Mouse (Mus musculus): ENCODE data around the gene Adgrl2. TPM values are rescaled to one million over a fixed set of nuclear protein-coding genes. Genes with fewer than 3 reads are reported as not detected.

Gene Adgrl2
- total RNA-seq, 2 experiments from 2014 or later = 44.1 to 51.1 TPM

GRCm38 (mm10) chr3:148819323-148820046 is 170.9 kb downstream of the Adgrl2 start:
- no peak for DNase-seq

- DNase-seq = no peak
Observed at GRCm38 (mm10) chr3:148818414-148819105, 171.8 kb downstream of the Adgrl2 start.

- DNase-seq = no peak
Observed at GRCm38 (mm10) chr3:148817491-148817890, 172.9 kb downstream of the Adgrl2 start.

DNA sequence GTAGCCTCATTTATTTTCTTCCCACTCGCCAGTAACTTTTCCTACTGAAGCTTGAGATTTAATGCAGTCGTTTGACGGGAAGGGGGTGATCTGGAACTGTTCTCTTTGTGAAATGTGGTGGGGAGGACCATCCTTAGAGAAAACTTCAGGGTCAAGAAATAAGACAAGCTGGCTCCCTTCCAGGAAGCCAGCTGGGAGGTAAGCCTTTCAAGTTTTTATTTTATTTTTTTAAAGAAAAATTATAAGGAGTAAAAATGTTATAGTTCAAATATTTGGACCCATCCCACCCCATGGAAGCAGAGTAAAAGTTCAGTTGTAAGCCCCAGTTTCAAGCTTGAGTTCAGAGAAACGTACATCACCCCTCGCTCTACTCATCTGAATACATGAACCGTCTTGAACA is 177.2 kb downstream of the Adgrl2 start:
- DNase-seq = no peak

DNA sequence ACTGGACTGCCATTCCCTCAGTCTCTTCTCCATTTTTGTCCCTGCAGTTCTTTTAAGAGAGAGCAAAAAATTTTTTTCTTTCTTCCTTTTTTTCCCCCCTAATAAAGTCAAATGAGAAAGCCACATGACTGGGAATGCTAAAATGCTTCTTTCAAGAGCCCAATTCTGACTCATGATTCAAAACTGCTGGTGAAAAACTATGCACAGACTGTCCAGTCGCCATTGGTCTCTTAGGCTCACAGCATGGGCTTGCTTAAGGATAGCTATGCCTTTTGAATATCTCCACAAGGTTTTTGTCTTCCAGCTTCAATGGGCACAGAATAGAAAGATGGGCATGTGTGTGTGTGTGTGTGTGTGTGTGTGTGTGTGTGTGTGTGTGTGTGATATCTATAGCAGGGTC is 178.3 kb downstream of the Adgrl2 start:
- DNase-seq = no peak

DNA sequence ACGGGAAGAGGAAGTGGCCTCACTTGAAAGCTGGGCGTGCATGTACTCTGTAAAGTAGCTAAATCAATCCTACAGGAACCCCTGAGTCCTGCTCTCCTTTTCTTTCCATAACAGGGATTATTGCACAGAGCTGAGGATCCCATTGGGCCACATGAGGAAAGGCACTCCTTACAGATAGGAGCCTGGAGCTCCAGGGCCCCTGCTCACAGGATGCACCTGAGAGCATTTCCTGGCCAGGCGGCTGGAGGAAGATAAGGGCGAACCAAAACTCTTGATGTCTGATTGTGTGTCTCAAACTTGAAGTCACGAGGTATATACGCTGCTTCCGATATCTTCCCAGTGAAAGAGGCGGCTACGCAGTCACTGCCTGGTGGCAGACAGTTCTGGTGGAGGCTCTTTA is 183.4 kb downstream of the Adgrl2 start:
- no peak for DNase-seq

DNA sequence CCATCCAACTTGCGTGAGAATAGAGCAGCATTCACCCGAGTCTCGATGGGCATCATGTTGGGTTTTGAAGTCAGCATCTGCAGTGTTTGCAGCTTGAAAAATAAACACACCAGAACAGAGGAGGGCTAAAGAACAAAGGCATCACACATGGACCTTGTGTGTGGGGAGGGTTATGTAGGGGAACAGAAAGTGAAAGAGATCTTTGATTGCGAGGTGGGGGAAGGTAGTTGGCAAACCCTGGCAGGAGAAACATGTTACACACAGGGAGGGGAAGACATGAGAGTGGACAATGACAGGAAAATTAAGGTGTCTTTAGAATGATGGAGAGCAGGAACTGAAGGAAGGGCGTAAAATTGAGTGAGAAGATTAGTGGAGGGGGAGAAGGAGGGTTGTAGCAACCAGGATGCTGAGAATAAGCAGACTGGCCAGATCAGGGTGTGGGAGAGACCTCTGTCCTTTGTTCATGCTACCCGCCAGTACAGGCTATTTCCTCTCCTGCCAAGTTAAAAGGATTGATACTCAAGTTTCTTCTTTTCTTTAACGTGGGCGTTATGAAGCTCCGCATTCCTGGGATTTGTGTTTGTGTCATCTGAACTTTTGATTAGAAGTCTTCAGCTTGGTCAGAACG is 197.0 kb downstream of the Adgrl2 start:
- DNase-seq = no peak

- DNase-seq = no peak
Observed at GRCm38 (mm10) chr3:148770310-148770709, 220.0 kb downstream of the Adgrl2 start.
